Mouse (Mus musculus): ENCODE measurements around the gene Pp2d1. TPM values are rescaled to one million over a fixed set of nuclear protein-coding genes. Genes with fewer than 3 reads are reported as not detected.

Gene Pp2d1
- total RNA-seq (2023), result not detected

GRCm38 (mm10) chr17:53539351-53539750, at the start of gene Pp2d1:
Gene Pp2d1, minus strand, starts transcription at chr17:53539451.

GRCm38 (mm10) chr17:53566161-53566918, 27.1 kb upstream of the Pp2d1 start, which contains the start of gene Kat2b:
Gene Kat2b, plus strand, starts transcription at chr17:53566861.

GRCm38 (mm10) chr17:53478858-53479603, 60.2 kb downstream of the Pp2d1 start, which contains the start of gene Rab5a:
Gene Rab5a, plus strand, starts transcription at chr17:53479234.

GRCm38 (mm10) chr17:53462603-53463495, 76.4 kb downstream of the Pp2d1 start, which contains the start of gene Efhb:
Gene Efhb, minus strand, starts transcription at chr17:53463321.

Other genes with a start within 250 kb of the Pp2d1 start
- gene Efhb, start 76.1 kb downstream of the Pp2d1 start, total RNA-seq (2023), result under 1 TPM; 0.33 to 0.53 TPM
- gene Rab5a, start 60.2 kb downstream of the Pp2d1 start, total RNA-seq (2023), result 10 to 100 TPM; 69.6 to 80.3 TPM
- 10 to 100 TPM; 55.4 to 68.9 TPM for gene Kat2b, start 27.4 kb upstream of the Pp2d1 start, total RNA-seq (2023)
- 10 to 100 TPM; 12.8 to 14.8 TPM for gene Sgo1, start 149.9 kb upstream of the Pp2d1 start, total RNA-seq (2023)